Mouse (Mus musculus) brain, embryonic 14.5 days (tissue): ENCODE results near the gene Raf1.

Experiments
- CTCF ChIP-seq: fragments of 200-500 bp; IDR thresholded peaks from 2 replicates; pipeline ENCODE4 v1.5.1; 2012; ENCODE audit warnings: inconsistent platforms, mild to moderate bottlenecking, moderate library complexity, borderline replicate concordance; ENCODE audit not compliant: insufficient read depth, insufficient read length; ENCODE audit errors: extremely low read depth
- POLR2A ChIP-seq: fragments of 200-500 bp; IDR thresholded peaks from 2 replicates; pipeline ENCODE4 v1.6.1; 2012; ENCODE audit warnings: mild to moderate bottlenecking, inconsistent platforms, borderline replicate concordance; ENCODE audit not compliant: poor library complexity, insufficient read depth, insufficient read length, severe bottlenecking; ENCODE audit errors: extremely low read depth

GRCm38 (mm10) chr6:115650476-115651427 lies 25.7 kb downstream of the Raf1 start:
- TF ChIP-seq CTCF (no peak), POLR2A (no peak)
